Mouse (Mus musculus) embryonic facial prominence, embryonic 13.5 days (tissue): ENCODE data around the gene Prrx1. TPM values are rescaled to one million over a fixed set of nuclear protein-coding genes. Genes with fewer than 3 reads are reported as not detected.

Experiments
- ATAC-seq: fragments of 200-750 bp; cut with Nextera tagmentation; 2 replicates; pipeline ENCODE4 v1.8.0; 2017; ENCODE audit warnings: low read depth; ENCODE audit not compliant: insufficient number of reproducible peaks, insufficient read depth, low FRiP score, low TSS enrichment
- H3K27ac ChIP-seq: fragments of 300-500 bp; sonication (generic); 2 replicates; pipeline ENCODE4 v1.5.1; 2015; ENCODE audit warnings: moderate library complexity, mild to moderate bottlenecking, inconsistent platforms
- H3K27me3 ChIP-seq: fragments of 300-500 bp; sonication (generic); 2 replicates; pipeline ENCODE4 v1.6.1; 2015; ENCODE audit warnings: mild to moderate bottlenecking, inconsistent platforms
- H3K36me3 ChIP-seq: fragments of 300-500 bp; sonication (generic); 2 replicates; pipeline ENCODE4 v1.6.1; 2015; ENCODE audit warnings: mild to moderate bottlenecking, inconsistent platforms
- H3K4me1 ChIP-seq: fragments of 300-500 bp; sonication (generic); 2 replicates; pipeline ENCODE4 v1.6.1; 2015; ENCODE audit warnings: inconsistent platforms
- H3K4me2 ChIP-seq: fragments of 300-500 bp; sonication (generic); 2 replicates; pipeline ENCODE4 v1.6.1; 2015; ENCODE audit warnings: moderate library complexity, mild to moderate bottlenecking, inconsistent platforms
- H3K4me3 ChIP-seq: fragments of 300-500 bp; sonication (generic); 2 replicates; pipeline ENCODE4 v1.5.1; 2015; ENCODE audit warnings: mild to moderate bottlenecking, inconsistent platforms
- H3K9ac ChIP-seq: fragments of 300-500 bp; sonication (generic); 2 replicates; pipeline ENCODE4 v1.6.1; 2015; ENCODE audit warnings: mild to moderate bottlenecking, inconsistent platforms
- H3K9me3 ChIP-seq: fragments of 300-500 bp; sonication (generic); 2 replicates; pipeline ENCODE4 v1.6.1; 2016; ENCODE audit warnings: inconsistent platforms
- WGBS: fragments of 180-500 bp; shearing (Covaris S2); methylation state at CpG from one replicate; pipeline ENCODE4 v1.1.7; 2015; ENCODE audit warnings: mixed read lengths; 5-methylcytosine and 5-hydroxymethylcytosine counted together
- polyA plus RNA-seq: library from polyadenylated mRNA; unstranded; fragments of >200 nt; fragmentation: Nextera tagmentation; extraction: Ambion mirVana; gene quantifications from 2 replicates; pipeline ENCODE4 v1.2.1, GENCODE M21; 2015

Gene Prrx1
- polyA plus RNA-seq, 1 experiment from 2014 or later, result 190 TPM

DNA sequence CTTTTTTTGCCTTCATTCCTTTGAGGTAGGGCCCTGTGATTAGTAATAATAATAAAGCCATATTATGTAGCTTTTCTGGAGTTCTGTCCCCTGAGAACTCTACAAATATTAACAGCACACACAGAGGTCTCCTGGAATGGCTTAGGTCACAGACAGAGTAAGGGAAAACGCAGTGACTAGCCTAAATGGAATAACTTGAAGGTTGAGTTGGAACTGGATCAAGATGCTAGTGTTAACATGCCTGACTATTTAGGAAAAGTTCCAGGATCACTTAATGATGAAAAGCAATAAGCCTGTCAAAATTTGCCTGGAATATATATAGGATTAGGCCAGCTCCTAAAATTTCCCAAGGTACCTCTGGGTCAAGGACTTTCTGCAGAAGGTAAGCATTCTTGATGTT is 28.0 kb downstream of the Prrx1 start:
- no peak overlapping the region for H3K9ac ChIP-seq
- H3K9me3 ChIP-seq, result no peaks in the 10 kb centered on the region
- H3K27ac ChIP-seq, result no peak overlapping the region
- no peaks in the 10 kb centered on the region; the same call in none of the 2 replicates for H3K36me3 ChIP-seq
- H3K4me1 ChIP-seq, result peaks cover 73% of the 10 kb centered on the region
- H3K27me3 ChIP-seq, result no peaks in the 10 kb centered on the region
- no peak overlapping the region for H3K4me3 ChIP-seq
- 21% methylated on average over 1 of the region's 1 CpGs for WGBS
- no peak for ATAC-seq
- H3K4me2 ChIP-seq, result no peak overlapping the region

DNA sequence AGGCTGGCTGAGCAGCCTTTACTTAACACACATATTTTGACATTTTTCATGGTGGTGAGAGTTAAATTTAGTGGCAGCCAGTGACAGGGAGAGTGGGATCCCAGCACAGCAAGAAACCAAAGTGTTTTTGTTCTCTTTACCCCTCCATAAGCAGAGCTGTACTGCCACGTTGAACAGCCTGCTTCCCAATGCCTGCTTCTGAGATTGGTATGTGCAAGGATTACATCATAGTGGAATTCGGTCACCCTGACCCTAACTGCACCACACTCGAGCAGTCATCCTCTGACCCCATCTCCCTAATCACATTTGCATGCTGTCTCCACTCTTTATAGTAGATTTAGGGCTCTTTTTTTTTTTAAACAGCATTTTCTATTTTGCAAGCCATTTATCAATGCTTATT is 28.4 kb downstream of the Prrx1 start:
- ATAC-seq, result no peak
- Histone ChIP-seq H3K9me3 (no peaks in the 10 kb centered on the region), H3K4me3 (no peak overlapping the region), H3K27ac (peak overlapping the region; percentile 62; the same call in 1 of the 2 replicates), H3K4me1 (peaks cover 74% of the 10 kb centered on the region), H3K4me2 (no peak overlapping the region), H3K9ac (no peak overlapping the region), H3K27me3 (no peaks in the 10 kb centered on the region), H3K36me3 (peaks cover under 1% of the 10 kb centered on the region)
- WGBS, result 10% methylated on average over 3 of the region's 3 CpGs

DNA sequence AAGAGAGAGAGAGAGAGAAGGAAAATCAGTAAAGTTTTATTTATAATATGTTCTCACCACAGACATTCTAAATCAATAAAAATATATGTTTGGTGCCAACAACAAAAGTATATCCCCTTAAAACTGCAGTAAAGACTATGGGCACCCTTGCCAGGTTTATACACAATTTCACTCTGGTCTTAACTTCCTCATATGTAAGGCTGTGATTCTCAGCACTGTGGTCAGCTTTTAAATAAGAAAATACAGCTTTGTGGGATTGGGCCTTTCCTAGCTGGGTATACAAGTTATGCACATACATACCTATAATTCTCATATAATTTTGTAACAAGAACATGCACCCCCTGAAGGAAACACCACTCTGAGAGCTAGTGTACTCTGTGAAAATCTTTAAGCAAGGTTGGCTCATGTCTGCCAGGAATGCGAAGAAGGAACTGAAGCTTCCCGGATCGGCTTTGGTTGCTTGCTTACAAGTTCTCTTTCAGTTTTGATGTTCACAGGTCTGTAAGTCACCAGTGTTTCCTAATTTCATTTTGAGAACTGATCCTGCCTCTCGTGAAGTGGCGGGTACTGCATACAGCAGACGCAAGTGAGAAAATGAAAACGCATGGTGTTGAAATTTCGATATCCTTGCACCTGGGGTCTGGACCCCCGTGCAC is 29.4 kb downstream of the Prrx1 start:
- no peaks in the 10 kb centered on the region for H3K27me3 ChIP-seq
- no peaks in the 10 kb centered on the region for H3K9me3 ChIP-seq
- peak overlapping the region; percentile 48 for H3K27ac ChIP-seq
- H3K4me1 ChIP-seq, result peaks cover 67% of the 10 kb centered on the region
- peaks cover 4% of the 10 kb centered on the region for H3K36me3 ChIP-seq
- no peak for ATAC-seq
- H3K9ac ChIP-seq, result no peak overlapping the region
- WGBS, result 64% methylated on average over 9 of the region's 9 CpGs
- no peak overlapping the region; the same call in 1 of the 2 replicates for H3K4me2 ChIP-seq
- H3K4me3 ChIP-seq, result no peak overlapping the region

DNA sequence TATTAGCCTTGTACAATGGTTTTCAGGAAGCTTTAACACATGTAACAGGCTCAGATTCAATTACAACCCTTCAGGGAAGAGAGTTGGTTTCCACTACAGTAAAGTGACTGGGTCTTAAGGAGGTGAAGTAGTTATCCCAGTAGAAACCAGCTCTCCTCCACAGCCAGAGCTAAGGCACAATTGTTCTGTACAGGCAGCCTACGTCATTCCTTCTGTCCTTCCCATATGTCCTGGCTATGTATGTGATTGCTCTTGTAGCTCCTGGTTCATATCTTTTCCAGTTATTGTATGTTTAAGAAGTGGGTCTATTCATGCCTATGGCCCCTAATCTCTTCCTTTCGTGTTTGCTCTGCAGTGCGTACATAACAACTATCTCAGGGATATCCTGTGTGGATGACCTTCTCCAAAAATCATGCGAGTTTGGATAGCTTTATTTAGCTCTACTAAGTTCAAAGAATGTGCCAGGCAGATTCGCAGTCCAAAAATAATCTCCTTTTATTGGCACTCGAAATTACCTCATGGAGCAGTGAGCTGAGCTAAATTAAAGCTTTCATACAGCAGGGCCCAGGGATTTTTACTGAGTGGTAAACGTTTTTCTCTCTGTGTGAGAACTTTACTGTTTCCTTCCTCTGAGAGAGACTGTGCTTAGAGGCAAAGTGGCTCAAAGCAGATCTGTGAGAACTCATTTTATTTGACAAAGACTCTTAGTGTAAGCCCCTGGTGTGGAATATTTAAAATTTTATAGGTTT is 31.9 kb downstream of the Prrx1 start:
- Histone ChIP-seq H3K9me3 (no peaks in the 10 kb centered on the region), H3K4me3 (no peak overlapping the region), H3K27ac (no peak overlapping the region), H3K4me2 (no peak overlapping the region), H3K36me3 (peaks cover 4% of the 10 kb centered on the region), H3K4me1 (peaks cover 54% of the 10 kb centered on the region), H3K27me3 (no peaks in the 10 kb centered on the region), H3K9ac (no peak overlapping the region)
- no peak for ATAC-seq
- WGBS, result 65% methylated on average over 7 of the region's 7 CpGs

DNA sequence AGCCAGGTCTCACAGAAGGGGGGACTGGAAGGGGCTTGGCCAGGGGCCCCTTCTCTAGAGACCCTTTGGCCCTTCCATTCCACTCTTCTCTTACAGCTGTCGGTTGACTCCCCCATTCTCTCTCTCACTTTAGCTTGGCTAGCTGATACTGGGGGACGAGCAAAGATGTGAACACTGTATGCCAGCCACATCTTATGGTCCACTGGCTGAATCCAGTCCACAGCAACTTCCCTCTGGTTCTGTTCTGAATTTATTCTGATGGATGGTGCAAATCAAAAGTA is 32.7 kb downstream of the Prrx1 start:
- H3K4me3 ChIP-seq, result no peak overlapping the region
- ATAC-seq, result no peak
- H3K9ac ChIP-seq, result no peak overlapping the region
- 52% methylated on average over 2 of the region's 2 CpGs for WGBS
- no peak overlapping the region for H3K4me2 ChIP-seq
- no peaks in the 10 kb centered on the region for H3K27me3 ChIP-seq
- H3K4me1 ChIP-seq, result peaks cover 48% of the 10 kb centered on the region
- H3K9me3 ChIP-seq, result no peaks in the 10 kb centered on the region
- H3K36me3 ChIP-seq, result peaks cover 7% of the 10 kb centered on the region
- H3K27ac ChIP-seq, result no peak overlapping the region

DNA sequence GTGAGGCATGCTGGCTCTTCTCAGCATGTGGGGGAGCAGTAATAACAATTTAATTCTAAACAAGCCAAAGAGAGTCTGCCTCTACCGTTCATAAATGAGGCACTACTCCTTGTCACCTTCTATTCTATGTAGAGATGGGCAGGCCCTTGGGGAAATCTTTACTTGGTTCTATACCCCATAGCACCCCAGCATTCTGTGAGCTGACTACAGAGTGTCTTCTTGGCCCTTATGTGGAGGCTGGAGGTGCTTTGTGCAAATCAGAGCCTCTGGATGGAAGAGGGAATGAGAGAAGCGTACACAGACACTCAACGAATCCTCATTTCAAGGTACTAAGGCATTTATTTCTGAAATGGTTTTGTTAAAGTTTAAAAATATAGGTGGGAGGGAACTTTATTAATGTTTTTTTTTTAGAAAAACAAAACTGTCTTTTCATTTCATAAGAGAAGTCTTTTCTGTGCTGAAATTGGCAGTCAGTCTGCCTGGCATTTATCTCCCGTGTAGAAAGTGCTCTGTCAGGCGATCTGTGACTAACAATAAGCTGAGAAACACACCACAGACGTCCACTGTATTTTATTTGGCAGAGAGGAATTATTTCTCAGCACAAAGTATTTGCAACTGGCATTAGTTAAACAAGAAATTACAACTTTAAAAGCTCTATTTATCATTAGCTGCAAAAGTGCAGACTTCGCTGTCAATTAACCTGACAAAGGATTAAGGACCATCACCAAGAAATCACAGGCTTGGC is 33.2 kb downstream of the Prrx1 start:
- ATAC-seq, result no peak
- Histone ChIP-seq H3K36me3 (peaks cover 9% of the 10 kb centered on the region), H3K4me3 (no peak overlapping the region), H3K4me1 (peaks cover 46% of the 10 kb centered on the region), H3K9me3 (no peaks in the 10 kb centered on the region), H3K27me3 (no peaks in the 10 kb centered on the region), H3K9ac (no peak overlapping the region), H3K4me2 (no peak overlapping the region), H3K27ac (no peak overlapping the region)
- WGBS, result 56% methylated on average over 7 of the region's 7 CpGs

DNA sequence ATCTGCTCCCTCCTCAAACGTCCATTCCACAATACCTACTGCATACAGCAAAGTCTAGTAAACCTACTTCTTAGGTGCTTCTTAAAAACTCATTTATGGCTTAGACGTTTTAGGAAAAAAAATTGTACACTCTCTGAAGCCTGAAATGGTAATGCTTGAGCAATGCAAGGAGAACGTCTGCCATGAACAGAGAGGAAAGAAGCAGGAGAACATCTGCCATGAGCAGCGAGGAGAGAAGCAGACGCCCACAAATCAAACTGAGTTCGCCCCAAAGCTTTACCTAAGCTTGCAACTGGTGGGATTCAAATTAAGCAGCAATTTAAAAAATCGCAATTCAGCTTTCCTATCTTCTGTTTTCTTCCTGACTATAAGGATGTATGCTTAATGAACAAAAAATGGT is 36.4 kb downstream of the Prrx1 start:
- 81% methylated on average over 7 of the region's 7 CpGs for WGBS
- Histone ChIP-seq H3K4me3 (no peak overlapping the region), H3K4me2 (no peak overlapping the region), H3K27me3 (no peaks in the 10 kb centered on the region), H3K36me3 (peaks cover 31% of the 10 kb centered on the region), H3K4me1 (peaks cover 17% of the 10 kb centered on the region), H3K27ac (0 out of 2 replicates have a peak overlapping the region, but pooled peaks have one; percentile 22), H3K9ac (no peak overlapping the region), H3K9me3 (no peaks in the 10 kb centered on the region)
- ATAC-seq, result no peak

DNA sequence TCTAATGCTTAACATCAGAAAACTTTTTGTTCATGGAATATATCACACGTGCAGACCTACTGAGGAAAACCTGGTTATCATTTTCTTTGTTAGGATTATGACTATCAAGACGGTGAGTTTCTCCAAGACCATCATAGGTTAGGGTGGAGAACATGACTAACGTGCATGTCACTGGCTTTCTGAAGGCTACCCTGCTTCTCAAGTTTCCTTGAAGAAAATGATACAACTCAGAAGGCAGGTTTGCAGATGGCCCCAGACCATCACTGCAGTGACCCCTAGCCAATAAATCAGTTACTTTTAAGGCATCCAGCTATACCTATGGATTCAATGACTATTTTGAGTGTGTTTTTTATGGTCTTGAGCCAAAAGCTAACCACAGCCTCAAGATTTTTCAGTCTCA is 38.6 kb downstream of the Prrx1 start:
- Histone ChIP-seq H3K27me3 (no peaks in the 10 kb centered on the region), H3K9me3 (no peaks in the 10 kb centered on the region), H3K4me2 (no peak overlapping the region), H3K4me1 (peaks cover 4% of the 10 kb centered on the region; the same call in 1 of the 2 replicates), H3K27ac (no peak overlapping the region; the same call in 1 of the 2 replicates), H3K4me3 (no peak overlapping the region), H3K36me3 (peaks cover 34% of the 10 kb centered on the region), H3K9ac (no peak overlapping the region)
- no peak for ATAC-seq
- 69% methylated on average over 3 of the region's 3 CpGs for WGBS

DNA sequence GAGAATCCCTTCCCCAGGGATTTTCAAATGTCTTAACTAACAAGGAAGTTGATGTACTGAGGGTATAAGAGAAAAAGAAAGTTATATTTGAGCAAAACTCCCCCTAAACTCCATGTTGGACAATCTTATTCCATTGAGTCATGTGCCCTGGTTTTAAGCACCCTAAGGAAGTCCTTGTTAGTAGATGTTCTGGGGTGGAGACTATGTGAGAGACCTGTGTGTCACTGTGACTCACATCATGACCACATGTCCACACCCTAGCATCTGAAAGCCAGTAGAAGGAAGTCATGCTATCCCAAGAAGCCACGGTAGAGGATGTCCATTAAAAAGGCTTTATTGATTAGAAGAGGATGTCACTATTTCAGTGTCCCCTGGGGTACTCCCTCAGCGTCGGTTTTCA is 40.4 kb downstream of the Prrx1 start:
- Histone ChIP-seq H3K36me3 (peaks cover 32% of the 10 kb centered on the region), H3K9ac (no peak overlapping the region), H3K27ac (no peak overlapping the region), H3K9me3 (no peaks in the 10 kb centered on the region), H3K4me2 (no peak overlapping the region), H3K27me3 (no peaks in the 10 kb centered on the region), H3K4me3 (no peak overlapping the region), H3K4me1 (peaks cover 12% of the 10 kb centered on the region)
- WGBS, result 89% methylated on average over 3 of the region's 3 CpGs
- no peak for ATAC-seq

DNA sequence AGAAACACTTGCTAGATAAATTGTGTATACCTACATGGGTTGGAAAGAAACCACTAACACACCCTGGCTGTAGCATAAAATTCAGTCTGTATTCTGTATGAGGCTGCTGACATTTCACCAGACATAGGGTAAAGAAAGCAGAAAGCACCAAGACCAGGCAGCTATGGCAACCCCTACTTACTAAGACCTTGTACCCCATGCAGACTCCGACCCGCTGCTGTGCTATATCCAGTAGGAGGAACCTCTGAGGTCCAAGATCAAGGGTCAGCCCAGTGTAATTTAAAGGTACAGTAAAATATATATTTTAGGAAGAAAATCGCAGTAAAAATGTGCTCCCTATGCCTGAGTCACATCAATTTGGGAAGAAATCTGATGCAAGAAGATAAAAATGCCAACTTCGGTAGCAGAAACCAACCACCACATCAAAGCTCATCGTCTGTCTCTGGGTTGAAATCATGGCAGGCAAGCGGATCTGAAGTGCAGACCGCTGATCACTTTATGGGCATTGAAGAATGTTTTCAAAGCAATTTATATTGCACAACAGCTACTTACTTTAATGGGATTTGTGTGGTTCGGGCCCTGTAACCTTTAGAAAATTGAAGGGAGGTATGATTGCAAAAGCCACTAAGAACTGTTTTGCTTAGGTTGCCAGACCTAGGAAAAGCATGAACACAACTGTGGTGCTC is 46.5 kb downstream of the Prrx1 start:
- H3K4me2 ChIP-seq, result no peak overlapping the region
- ATAC-seq, result no peak
- no peak overlapping the region for H3K4me3 ChIP-seq
- WGBS, result 72% methylated on average over 8 of the region's 8 CpGs
- H3K9ac ChIP-seq, result no peak overlapping the region
- no peaks in the 10 kb centered on the region for H3K27me3 ChIP-seq
- H3K9me3 ChIP-seq, result no peaks in the 10 kb centered on the region
- H3K27ac ChIP-seq, result no peak overlapping the region
- H3K36me3 ChIP-seq, result peaks cover 10% of the 10 kb centered on the region
- peaks cover 26% of the 10 kb centered on the region; the same call in 1 of the 2 replicates for H3K4me1 ChIP-seq

DNA sequence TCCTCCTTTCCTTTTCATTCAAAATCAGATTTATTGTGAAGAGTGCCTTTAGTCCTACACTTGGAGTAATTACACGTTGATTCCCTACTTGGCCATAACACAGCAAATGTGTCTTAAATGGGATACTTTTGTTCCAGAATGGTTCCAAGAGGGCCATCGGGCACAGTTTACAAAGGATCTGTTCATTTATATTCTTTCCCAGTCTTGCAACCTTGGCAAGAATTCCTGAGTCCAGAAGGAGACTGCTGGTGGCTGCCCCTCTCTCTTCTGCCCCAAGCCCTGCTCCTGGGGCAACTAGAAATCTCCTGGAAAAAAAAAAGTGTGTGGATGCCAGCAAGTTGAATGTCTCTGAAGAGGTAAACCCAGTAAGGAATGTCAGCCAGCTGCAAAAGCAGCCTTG is 56.2 kb downstream of the Prrx1 start:
- H3K4me2 ChIP-seq, result no peak overlapping the region
- no peaks in the 10 kb centered on the region for H3K27me3 ChIP-seq
- no peak for ATAC-seq
- H3K9ac ChIP-seq, result no peak overlapping the region
- H3K9me3 ChIP-seq, result no peaks in the 10 kb centered on the region
- WGBS, result 83% methylated on average over 2 of the region's 2 CpGs
- H3K4me3 ChIP-seq, result no peak overlapping the region
- peaks cover 85% of the 10 kb centered on the region for H3K36me3 ChIP-seq
- no peak overlapping the region for H3K27ac ChIP-seq
- H3K4me1 ChIP-seq, result no peaks in the 10 kb centered on the region
